Mouse (Mus musculus) MEL (cell line): Measurements from ENCODE around the gene Ybx3. TPM values are rescaled to one million over a fixed set of nuclear protein-coding genes. Genes with fewer than 3 reads are reported as not detected.
A peak's percentile ranks its signal among the peaks of the same experiment; 100 is the strongest.

Experiments
- DNase-seq: peaks from one replicate; pipeline ENCODE4 v3.0.0; 2011; ENCODE audit warnings: low read depth, low spot score
- H3K27ac ChIP-seq: 2 replicates; pipeline ENCODE4 v1.5.1; 2012; ENCODE audit warnings: low read depth, mild to moderate bottlenecking, control low read depth, low read length, moderate library complexity; ENCODE audit not compliant: control insufficient read depth
- H3K27me3 ChIP-seq, 2 experiments: fragments of 150-350 bp in 1 of 2; sonication (generic) in 1 of 2; 2 replicates each; pipeline ENCODE4 v1.6.1; 2012; ENCODE audit warnings: low read length in 2 of 2, mild to moderate bottlenecking in 2 of 2, improper control_type of control experiment in 1 of 2, moderate library complexity in 1 of 2; ENCODE audit not compliant: insufficient read depth in 2 of 2, control insufficient read depth in 1 of 2
- H3K36me3 ChIP-seq, 2 experiments: 2 replicates each; pipeline ENCODE4 v1.6.1; 2012 to 2014; ENCODE audit warnings: low read length in 2 of 2, improper control_type of control experiment in 1 of 2, inconsistent platforms in 1 of 2, mild to moderate bottlenecking in 1 of 2; ENCODE audit not compliant: insufficient read depth in 2 of 2, control insufficient read depth in 1 of 2
- H3K4me1 ChIP-seq, 2 experiments: fragments of 150-350 bp in 1 of 2; sonication (generic) in 1 of 2; 2 replicates each; pipeline ENCODE4 v1.6.1; 2012; ENCODE audit warnings: low read length in 2 of 2, improper control_type of control experiment in 1 of 2, mild to moderate bottlenecking in 1 of 2; ENCODE audit not compliant: insufficient read depth in 2 of 2, control insufficient read depth in 1 of 2
- H3K4me3 ChIP-seq, 2 experiments: fragments of 150-350 bp in 1 of 2; sonication (generic) in 1 of 2; 2 replicates each; pipeline ENCODE4 v1.5.1; 2012; ENCODE audit warnings: low read depth in 2 of 2, low read length in 2 of 2, mild to moderate bottlenecking in 2 of 2, moderate library complexity in 2 of 2, control low read depth in 1 of 2, improper control_type of control experiment in 1 of 2; ENCODE audit not compliant: control insufficient read depth in 1 of 2, insufficient read depth in 1 of 2
- H3K79me2 ChIP-seq: 2 replicates; pipeline ENCODE4 v1.6.1; 2012; ENCODE audit warnings: mild to moderate bottlenecking, low read length, moderate library complexity; ENCODE audit not compliant: control insufficient read depth, poor library complexity, insufficient read depth
- H3K9ac ChIP-seq: 2 replicates; pipeline ENCODE4 v1.6.1; 2012; ENCODE audit warnings: low read depth, mild to moderate bottlenecking, control low read depth, low read length, moderate library complexity; ENCODE audit not compliant: control insufficient read depth, poor library complexity, severe bottlenecking
- H3K9me3 ChIP-seq: fragments of 150-350 bp; sonication (generic); replicated peaks from 2 replicates; pipeline ENCODE4 v1.6.1; 2012; ENCODE audit warnings: mild to moderate bottlenecking, low read length, improper control_type of control experiment, moderate library complexity; ENCODE audit not compliant: insufficient read depth
- BHLHE40 ChIP-seq: IDR thresholded peaks from 2 replicates; pipeline ENCODE4 v1.6.1; 2012; ENCODE audit warnings: low read depth, mild to moderate bottlenecking, inconsistent platforms, low read length, improper control_type of control experiment, borderline replicate concordance
- CHD1 ChIP-seq: IDR thresholded peaks from 2 replicates; pipeline ENCODE4 v1.6.1; 2012; ENCODE audit warnings: low read depth, mild to moderate bottlenecking, inconsistent platforms, low read length, improper control_type of control experiment
- CHD2 ChIP-seq: IDR thresholded peaks from 2 replicates; pipeline ENCODE4 v1.6.1; 2011; ENCODE audit warnings: low read length, improper control_type of control experiment
- CTCF ChIP-seq, 3 experiments: IDR thresholded peaks in 2 of 3; conservative IDR thresholded peaks in 1 of 3; 2 replicates each; pipeline ENCODE4 v1.5.1; 2011 to 2012; ENCODE audit warnings: low read length in 3 of 3, low read depth in 2 of 3, mild to moderate bottlenecking in 2 of 3, improper control_type of control experiment in 1 of 3, inconsistent platforms in 1 of 3, mixed read lengths in 1 of 3, moderate library complexity in 1 of 3; ENCODE audit not compliant: control insufficient read depth in 1 of 3, insufficient read depth in 1 of 3, poor library complexity in 1 of 3, severe bottlenecking in 1 of 3
- ELF1 ChIP-seq: IDR thresholded peaks from 2 replicates; pipeline ENCODE4 v1.6.1; 2014; ENCODE audit warnings: low read depth, mild to moderate bottlenecking, inconsistent platforms, low read length, improper control_type of control experiment, moderate library complexity
- ETS1 ChIP-seq: IDR thresholded peaks from 2 replicates; pipeline ENCODE4 v1.6.1; 2012; ENCODE audit warnings: low read depth, mild to moderate bottlenecking, inconsistent platforms, low read length, improper control_type of control experiment, moderate library complexity
- GABPA ChIP-seq: IDR thresholded peaks from 2 replicates; pipeline ENCODE4 v1.6.1; 2012; ENCODE audit warnings: low read depth, mild to moderate bottlenecking, inconsistent platforms, low read length, improper control_type of control experiment, moderate library complexity
- GATA1 ChIP-seq: IDR thresholded peaks from 2 replicates; pipeline ENCODE4 v1.6.1; 2011; ENCODE audit warnings: low read depth, low read length, improper control_type of control experiment
- HCFC1 ChIP-seq: IDR thresholded peaks from 2 replicates; pipeline ENCODE4 v1.6.1; 2012; ENCODE audit warnings: low read depth, mild to moderate bottlenecking, inconsistent platforms, low read length, improper control_type of control experiment, moderate library complexity
- KAT2A ChIP-seq: conservative IDR thresholded peaks from 2 replicates; pipeline ENCODE4 v1.6.1; 2012; ENCODE audit warnings: low read depth, low read length, improper control_type of control experiment, inconsistent platforms
- MAFK ChIP-seq: IDR thresholded peaks from 2 replicates; pipeline ENCODE4 v1.6.1; 2011; ENCODE audit warnings: low read depth, mild to moderate bottlenecking, low read length, improper control_type of control experiment, borderline replicate concordance
- MXI1 ChIP-seq: IDR thresholded peaks from 2 replicates; pipeline ENCODE4 v1.6.1; 2011; ENCODE audit warnings: mild to moderate bottlenecking, low read depth, low read length, improper control_type of control experiment
- MYB ChIP-seq: IDR thresholded peaks from 2 replicates; pipeline ENCODE4 v1.6.1; 2011; ENCODE audit warnings: mild to moderate bottlenecking, low read depth, low read length, improper control_type of control experiment
- NELFE ChIP-seq: IDR thresholded peaks from 2 replicates; pipeline ENCODE4 v1.6.1; 2011; ENCODE audit warnings: low read depth, low read length, improper control_type of control experiment
- RAD21 ChIP-seq: IDR thresholded peaks from 2 replicates; pipeline ENCODE4 v1.6.1; 2011; ENCODE audit warnings: mild to moderate bottlenecking, low read depth, low read length, improper control_type of control experiment
- TBP ChIP-seq: IDR thresholded peaks from 2 replicates; pipeline ENCODE4 v1.8.0; 2011; ENCODE audit warnings: low read depth, low read length, improper control_type of control experiment
- TCF12 ChIP-seq: IDR thresholded peaks from 2 replicates; pipeline ENCODE4 v1.6.1; 2014; ENCODE audit warnings: low read depth, mild to moderate bottlenecking, inconsistent platforms, low read length, improper control_type of control experiment, moderate library complexity
- USF2 ChIP-seq, 2 experiments: IDR thresholded peaks; 2 replicates each; pipeline ENCODE4 v1.6.1; 2011 to 2012; ENCODE audit warnings: improper control_type of control experiment in 2 of 2, low read length in 2 of 2, borderline replicate concordance in 1 of 2, inconsistent platforms in 1 of 2, low read depth in 1 of 2, mild to moderate bottlenecking in 1 of 2; ENCODE audit not compliant: insufficient read depth in 1 of 2
- ZKSCAN1 ChIP-seq: IDR thresholded peaks from 2 replicates; pipeline ENCODE4 v1.6.1; 2012; ENCODE audit warnings: low read depth, mild to moderate bottlenecking, inconsistent platforms, low read length, improper control_type of control experiment, moderate library complexity
- ZNF384 ChIP-seq: IDR thresholded peaks from 2 replicates; pipeline ENCODE4 v1.6.1; 2012; ENCODE audit warnings: low read depth, mild to moderate bottlenecking, inconsistent platforms, low read length, improper control_type of control experiment
- polyA plus RNA-seq, 2 experiments: library from polyadenylated mRNA; stranded (reverse) in 1 of 2; unstranded in 1 of 2; fragments of >175 nt in 1 of 2; fragments of >200 nt in 1 of 2; gene quantifications; 2 replicates each; pipeline versions ENCODE4 v1.2.1 to v1.2.4; 2012; ENCODE audit warnings: low replicate concordance in 2 of 2, low read depth in 1 of 2; ENCODE audit not compliant: insufficient read length in 2 of 2, insufficient read depth in 1 of 2, missing spikeins in 1 of 2
- total RNA-seq: library from RNA; depleted of rRNA; stranded (reverse); fragments of 300-350 nt; gene quantifications from 2 replicates; pipeline ENCODE4 v1.2.3, GENCODE M21; 2012

Ybx3 gene
- total and polyA plus RNA-seq, 3 experiments = 105 to 1,042 (median 575) TPM

DNA sequence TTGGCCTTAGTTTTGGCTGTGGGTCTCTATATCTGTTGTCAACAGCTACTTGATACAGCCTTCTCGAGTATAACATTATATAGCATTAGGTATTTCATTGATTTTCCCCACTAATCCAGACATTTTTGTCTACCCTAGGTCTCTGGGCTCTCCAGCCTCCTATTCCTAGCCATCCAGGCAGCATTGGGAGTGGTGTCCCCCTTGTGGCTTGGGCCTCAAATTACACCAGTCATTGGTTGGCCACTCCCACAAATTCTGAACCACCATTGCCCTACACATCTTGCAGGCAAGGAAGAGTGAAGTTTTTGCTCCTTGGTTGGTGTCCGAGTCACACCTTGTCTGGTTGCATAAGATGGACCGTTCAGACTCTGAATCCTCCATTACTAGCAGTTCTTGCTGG lies 33.3 kb upstream of the Ybx3 start:
- Histone ChIP-seq H3K36me3 (peaks cover 0 to 2% of the 10 kb centered on the region in 2 experiments; a peak in 2 of 4 replicates), H3K4me3 (no peak overlapping the region), H3K9ac (no peak overlapping the region), H3K79me2 (no peaks in the 10 kb centered on the region), H3K27me3 (no peaks in the 10 kb centered on the region; a peak in 1 of 4 replicates), H3K9me3 (no peaks in the 10 kb centered on the region), H3K4me1 (no peaks in the 10 kb centered on the region), H3K27ac (no peak overlapping the region)
- TF ChIP-seq BHLHE40 = no peak
- TF ChIP-seq ZNF384 = no peak
- no peak for TF ChIP-seq NELFE
- peak; percentile 25 for TF ChIP-seq RAD21
- TF ChIP-seq CTCF (IDR thresholded peaks at IDR 0.05 in 2 of 3, conservative IDR thresholded peaks at IDR 0.05 in 1 of 3; ENCODE audit: control insufficient read depth in 1 of 3, insufficient read depth in 1 of 3, low read depth in 2 of 3, low read length in 3 of 3, poor library complexity in 1 of 3, severe bottlenecking in 1 of 3) = peak; percentile 16 to 33 (median 30); a peak in 4 of 6 replicates
- TF ChIP-seq ELF1 = no peak
- peak; percentile 51 for DNase-seq

DNA sequence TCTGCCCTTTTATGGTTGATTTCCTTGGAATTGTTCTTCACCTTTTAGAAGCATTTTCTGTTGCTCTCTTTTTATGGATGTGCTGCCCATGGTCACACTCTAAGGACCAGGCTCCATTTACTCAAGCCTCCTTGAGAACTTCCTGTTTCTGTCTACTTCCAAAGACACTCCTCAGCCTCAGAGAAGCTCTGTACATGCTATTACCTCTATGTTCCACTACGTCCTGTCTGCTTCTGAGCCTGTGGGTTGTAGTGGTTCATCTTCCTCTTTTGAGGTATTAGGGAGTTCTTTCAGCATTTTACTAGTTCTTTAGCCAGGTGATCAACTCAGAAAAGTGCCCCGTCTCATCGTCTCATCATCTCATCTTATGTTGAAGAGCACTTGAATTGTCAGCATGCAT lies 31.3 kb upstream of the Ybx3 start:
- Histone ChIP-seq H3K27me3 (no peaks in the 10 kb centered on the region; a peak in 1 of 4 replicates), H3K4me3 (no peak overlapping the region), H3K79me2 (no peaks in the 10 kb centered on the region), H3K9ac (no peak overlapping the region), H3K27ac (no peak overlapping the region), H3K9me3 (no peaks in the 10 kb centered on the region), H3K4me1 (no peaks in the 10 kb centered on the region), H3K36me3 (peaks cover 0 to 2% of the 10 kb centered on the region in 2 experiments; a peak in 2 of 4 replicates)
- DNase-seq = peak; percentile 21
- no peak for TF ChIP-seq MAFK
- no peak for TF ChIP-seq RAD21
- TF ChIP-seq CHD2 = no peak
- TF ChIP-seq GATA1 = no peak
- no peak for TF ChIP-seq MXI1
- no peak for TF ChIP-seq CHD1
- TF ChIP-seq USF2 (IDR thresholded peaks at IDR 0.05; ENCODE audit: borderline replicate concordance in 1 of 2, insufficient read depth in 1 of 2, low read depth in 1 of 2, low read length in 2 of 2) = no peak
- no peak for TF ChIP-seq ELF1
- no peak for TF ChIP-seq MYB
- TF ChIP-seq ETS1 = no peak
- TF ChIP-seq BHLHE40 = no peak
- TF ChIP-seq KAT2A = no peak
- no peak for TF ChIP-seq HCFC1
- TF ChIP-seq ZNF384 = no peak
- no peak for TF ChIP-seq TCF12
- no peak for TF ChIP-seq ZKSCAN1
- no peak for TF ChIP-seq GABPA
- no peak for TF ChIP-seq TBP
